Mouse (Mus musculus): Measurements from ENCODE around the gene Stag3.

Gene Stag3

GRCm38 (mm10) chr5:138267114-138267513 is 12.9 kb upstream of the Stag3 start:
- no peak for DNase-seq (ENCODE audit: extremely low read depth, low read depth)

GRCm38 (mm10) chr5:138268980-138269379 is 11.1 kb upstream of the Stag3 start:
- DNase-seq (ENCODE audit: extremely low read depth, low read depth) = no peak

- DNase-seq (ENCODE audit: extremely low read depth, low read depth) = no peak
These were observed 8.8 kb upstream of the Stag3 start for GRCm38 (mm10) chr5:138271232-138271631.

GRCm38 (mm10) chr5:138272409-138272923 is 7.6 kb upstream of the Stag3 start, which contains the start of gene Gal3st4:
Gal3st4 (minus strand) TSS chr5:138272840.
- no peak for DNase-seq (ENCODE audit: extremely low read depth, low read depth)

- no peak for DNase-seq (ENCODE audit: extremely low read depth, low read depth)
These were observed 5.9 kb upstream of the Stag3 start for GRCm38 (mm10) chr5:138274186-138274585.

GRCm38 (mm10) chr5:138275216-138276050 is 4.6 kb upstream of the Stag3 start:
- no peak for DNase-seq (ENCODE audit: extremely low read depth, low read depth)

- no peak for DNase-seq (ENCODE audit: extremely low read depth, low read depth)
These were observed 2.0 kb upstream of the Stag3 start for GRCm38 (mm10) chr5:138277994-138278393.

- no peak for DNase-seq (ENCODE audit: extremely low read depth, low read depth)
These were observed 357 bp downstream of the Stag3 start for GRCm38 (mm10) chr5:138280425-138280768.

- DNase-seq (ENCODE audit: extremely low read depth, low read depth) = no peak
These were observed 789 bp downstream of the Stag3 start for GRCm38 (mm10) chr5:138280829-138281228.

- no peak for DNase-seq (ENCODE audit: extremely low read depth, low read depth)
These were observed 1.8 kb downstream of the Stag3 start for GRCm38 (mm10) chr5:138281798-138282197.

- DNase-seq (ENCODE audit: extremely low read depth, low read depth) = no peak
These were observed 3.5 kb downstream of the Stag3 start for GRCm38 (mm10) chr5:138283540-138283939.

GRCm38 (mm10) chr5:138287861-138288260 is 7.8 kb downstream of the Stag3 start:
- no peak for DNase-seq (ENCODE audit: extremely low read depth, low read depth)

- no peak for DNase-seq (ENCODE audit: extremely low read depth, low read depth)
These were observed 11.6 kb downstream of the Stag3 start for GRCm38 (mm10) chr5:138291638-138292037.

GRCm38 (mm10) chr5:138294158-138294557 is 14.1 kb downstream of the Stag3 start:
- DNase-seq (ENCODE audit: extremely low read depth, low read depth) = peak; percentile 36

- no peak for DNase-seq (ENCODE audit: extremely low read depth, low read depth)
These were observed 19.6 kb downstream of the Stag3 start for GRCm38 (mm10) chr5:138299613-138300012.

- no peak for DNase-seq (ENCODE audit: extremely low read depth, low read depth)
These were observed 32.8 kb downstream of the Stag3 start for GRCm38 (mm10) chr5:138312795-138313194.

- no peak for DNase-seq (ENCODE audit: extremely low read depth, low read depth)
These were observed 61.6 kb downstream of the Stag3 start, which contains the start of gene Pvrig for GRCm38 (mm10) chr5:138341661-138342060. Pvrig (plus strand) TSS chr5:138341961.

- no peak for DNase-seq (ENCODE audit: extremely low read depth, low read depth)
These were observed 63.2 kb downstream of the Stag3 start for GRCm38 (mm10) chr5:138343216-138343615.

Measured in MEL-GATA-1-ER (cell line).